Mouse (Mus musculus): ENCODE measurements around the gene Foxo1.
A peak's percentile ranks its signal among the peaks of the same experiment; 100 is the strongest.

Gene Foxo1

DNA sequence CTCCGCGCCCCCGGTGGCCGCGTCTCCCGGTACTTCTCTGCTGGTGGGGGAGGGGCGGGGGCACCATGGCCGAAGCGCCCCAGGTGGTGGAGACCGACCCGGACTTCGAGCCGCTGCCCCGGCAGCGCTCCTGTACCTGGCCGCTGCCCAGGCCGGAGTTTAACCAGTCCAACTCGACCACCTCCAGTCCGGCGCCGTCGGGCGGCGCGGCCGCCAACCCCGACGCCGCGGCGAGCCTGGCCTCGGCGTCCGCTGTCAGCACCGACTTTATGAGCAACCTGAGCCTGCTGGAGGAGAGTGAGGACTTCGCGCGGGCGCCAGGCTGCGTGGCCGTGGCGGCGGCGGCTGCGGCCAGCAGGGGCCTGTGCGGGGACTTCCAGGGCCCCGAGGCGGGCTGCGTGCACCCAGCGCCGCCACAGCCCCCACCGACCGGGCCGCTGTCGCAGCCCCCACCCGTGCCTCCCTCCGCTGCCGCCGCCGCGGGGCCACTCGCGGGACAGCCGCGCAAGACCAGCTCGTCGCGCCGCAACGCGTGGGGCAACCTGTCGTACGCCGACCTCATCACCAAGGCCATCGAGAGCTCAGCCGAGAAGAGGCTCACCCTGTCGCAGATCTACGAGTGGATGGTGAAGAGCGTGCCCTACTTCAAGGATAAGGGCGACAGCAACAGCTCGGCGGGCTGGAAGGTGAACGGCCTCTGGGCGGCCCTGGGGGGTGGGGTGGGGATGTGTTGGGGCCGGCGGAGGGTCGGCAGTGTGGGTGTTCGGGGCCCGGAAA, 789 bp downstream of the Foxo1 start:
- peak in 1 of 2 experiments; percentile 41 for DNase-seq

DNA sequence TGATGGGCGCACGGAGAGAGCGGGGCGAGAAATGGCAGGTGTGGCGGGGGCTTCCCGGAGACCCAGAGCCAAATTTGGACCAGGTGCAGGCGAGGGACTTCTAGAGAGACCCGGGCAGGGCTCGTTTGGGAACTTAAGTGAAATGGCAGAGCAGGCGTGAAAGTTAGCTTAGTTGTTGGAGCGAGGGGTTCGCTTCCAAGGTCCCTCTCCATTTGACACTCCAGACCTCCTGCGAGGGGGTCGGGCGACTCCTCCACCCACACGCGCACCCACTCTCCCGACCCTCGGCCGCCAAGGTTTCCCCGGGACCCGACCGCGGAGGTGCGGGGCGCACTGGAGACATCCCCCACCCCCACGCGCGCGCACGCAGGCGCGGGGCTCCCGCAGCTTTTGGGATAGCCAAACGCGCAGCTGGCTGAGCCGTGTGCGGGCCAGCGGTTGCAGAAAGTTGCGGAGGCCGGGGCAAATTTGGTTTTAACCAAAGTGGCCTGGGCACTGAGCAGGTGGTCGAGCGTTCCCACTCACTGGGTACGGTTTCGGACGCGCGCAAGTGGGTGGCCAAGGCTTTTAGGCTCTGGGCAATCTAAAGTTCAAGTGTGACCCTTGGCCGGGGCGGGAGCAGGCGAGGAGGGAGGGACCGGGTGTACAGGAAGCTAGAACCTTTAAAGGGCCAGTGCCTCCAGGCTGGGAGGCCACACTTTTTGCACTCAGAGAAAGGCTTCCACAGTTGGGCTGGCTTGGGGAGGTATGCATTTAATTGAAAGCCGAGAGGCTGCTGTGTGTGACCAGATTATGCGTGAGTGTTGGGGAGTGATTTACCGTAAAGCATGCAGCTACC, 1.6 kb downstream of the Foxo1 start:
- DNase-seq, result peak; percentile 77

DNA sequence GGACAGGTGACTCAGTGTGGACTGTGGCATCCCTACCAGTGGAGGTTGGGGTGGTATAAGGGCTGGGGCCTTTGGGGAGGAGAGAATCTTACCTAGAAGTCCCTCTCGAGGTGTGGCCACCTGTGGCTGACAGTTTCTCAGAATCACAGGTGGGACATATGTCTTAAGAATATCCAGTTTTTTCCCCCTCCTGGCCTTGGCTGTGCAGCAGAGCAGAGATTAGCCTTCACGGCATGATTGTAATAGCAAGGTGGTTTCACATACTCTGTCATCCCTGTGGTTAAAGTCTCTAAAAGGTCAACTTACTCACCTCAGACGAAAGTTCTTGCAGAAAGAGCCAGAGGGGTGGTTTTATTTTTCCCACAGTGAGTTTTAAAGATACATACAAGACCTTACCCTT, 2.4 kb downstream of the Foxo1 start:
- DNase-seq, result no peak

GRCm38 (mm10) chr3:52271376-52271775, 3.2 kb downstream of the Foxo1 start:
- DNase-seq, result no peak

DNA sequence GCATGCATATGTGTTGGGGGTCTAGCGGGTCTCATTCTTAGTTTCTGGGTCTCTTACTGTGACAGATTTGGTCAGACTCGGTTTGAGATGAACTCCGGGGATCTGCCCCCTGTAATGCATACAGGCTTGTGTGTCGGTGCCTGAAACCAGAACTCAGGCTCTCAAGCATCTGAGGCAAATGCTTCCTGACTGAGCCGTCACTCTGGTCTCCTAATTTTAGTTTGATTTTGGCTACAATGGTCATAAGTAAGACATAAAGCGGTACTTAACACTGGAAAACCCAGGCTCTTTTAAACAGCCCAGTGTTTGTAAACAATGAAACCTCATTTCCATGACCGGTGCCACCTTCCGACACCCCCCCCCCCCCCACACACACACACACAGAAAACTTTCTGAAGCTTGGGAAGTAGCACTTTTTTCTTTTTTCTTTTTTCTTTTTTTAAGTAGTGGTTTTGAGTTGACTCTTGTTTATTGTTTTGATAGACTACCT, 4.3 kb downstream of the Foxo1 start:
- DNase-seq, result no peak

GRCm38 (mm10) chr3:52274475-52274874, 6.3 kb downstream of the Foxo1 start:
- no peak for DNase-seq

GRCm38 (mm10) chr3:52275037-52275555, 7.0 kb downstream of the Foxo1 start:
- no peak for DNase-seq

GRCm38 (mm10) chr3:52280681-52281080, 12.5 kb downstream of the Foxo1 start:
- no peak for DNase-seq

DNA sequence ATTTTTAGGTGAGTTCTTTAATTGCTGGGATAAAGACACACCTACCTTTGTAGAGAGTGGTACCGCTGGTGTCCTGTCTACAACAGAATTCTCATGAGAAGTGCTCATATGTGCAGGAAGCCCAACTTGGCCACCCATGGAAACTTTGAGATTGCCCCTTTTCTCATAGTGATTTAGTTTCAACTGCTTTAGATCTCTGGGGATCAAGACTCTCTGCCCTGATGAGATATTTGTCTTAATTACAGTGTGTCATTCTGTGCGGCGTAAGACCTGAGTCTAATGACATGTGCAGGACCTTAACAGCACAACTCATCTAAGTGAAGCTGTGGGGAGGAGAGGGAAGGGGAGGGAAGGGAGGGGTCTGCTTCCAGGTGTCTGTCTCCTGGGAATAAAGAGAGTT, 13.7 kb downstream of the Foxo1 start:
- no peak for DNase-seq

GRCm38 (mm10) chr3:52282369-52282768, 14.2 kb downstream of the Foxo1 start:
- no peak for DNase-seq

DNA sequence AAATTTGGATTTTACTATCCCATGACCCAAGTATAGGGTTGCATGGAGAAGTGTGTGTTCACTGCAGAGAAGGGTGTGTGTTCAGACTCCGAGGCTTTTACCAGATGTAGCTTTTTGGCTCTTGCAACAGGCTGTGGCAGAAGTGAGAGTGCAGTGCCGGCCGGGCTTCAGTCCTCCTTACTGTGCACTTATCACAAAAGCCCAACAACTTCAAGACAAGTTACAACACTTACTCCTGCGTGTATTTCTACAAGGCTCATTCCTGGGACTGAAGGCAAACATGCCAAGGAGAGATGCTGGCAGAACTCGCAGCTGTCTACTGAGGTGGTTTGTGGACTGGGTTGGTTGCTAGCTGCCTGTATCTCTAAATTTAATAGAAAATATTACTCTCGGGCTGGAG, 15.4 kb downstream of the Foxo1 start:
- DNase-seq, result peak; percentile 21 to 52

- DNase-seq, result no peak
Observed at GRCm38 (mm10) chr3:52290811-52291210, 22.7 kb downstream of the Foxo1 start.

GRCm38 (mm10) chr3:52292498-52292897, 24.4 kb downstream of the Foxo1 start:
- DNase-seq, result no peak

DNA sequence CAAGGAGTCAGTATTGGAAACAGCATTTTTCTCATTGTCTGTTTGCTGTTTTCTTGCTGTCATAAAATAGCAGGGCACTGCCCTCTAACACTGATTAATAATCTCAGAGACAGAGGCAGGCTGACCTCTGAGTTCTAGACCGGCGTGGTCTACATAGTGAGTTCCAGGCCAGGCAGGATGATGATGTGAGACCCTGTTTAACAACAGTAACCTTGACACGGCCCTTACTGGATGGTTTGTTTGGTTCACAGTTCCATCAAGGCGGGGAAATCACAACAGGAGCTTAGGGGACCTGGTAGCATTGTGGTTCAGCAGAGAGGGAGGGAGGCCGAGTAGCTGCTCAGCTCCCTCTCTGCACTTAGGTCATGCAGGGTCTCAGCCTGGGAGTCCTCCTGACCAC, 25.8 kb downstream of the Foxo1 start:
- no peak for DNase-seq

DNA sequence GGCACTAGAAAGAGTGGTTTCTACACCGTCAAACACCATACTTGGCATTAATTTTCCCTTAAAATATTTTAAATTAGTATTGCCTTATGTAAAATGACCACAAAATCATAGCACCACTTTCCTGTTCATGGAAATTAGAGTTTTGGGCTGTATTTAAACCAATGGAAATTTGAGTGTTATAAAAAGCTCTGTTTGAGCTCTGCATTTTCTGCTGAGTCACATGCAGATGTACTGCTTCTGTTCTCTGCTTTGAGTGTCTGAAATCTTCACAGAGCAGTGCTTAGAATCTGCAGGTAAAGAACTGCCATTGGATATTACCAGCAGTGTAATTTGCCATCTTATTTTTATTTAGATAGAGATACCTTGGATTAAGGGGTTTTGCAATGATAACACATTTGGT, 27.6 kb downstream of the Foxo1 start:
- DNase-seq, result no peak

DNA sequence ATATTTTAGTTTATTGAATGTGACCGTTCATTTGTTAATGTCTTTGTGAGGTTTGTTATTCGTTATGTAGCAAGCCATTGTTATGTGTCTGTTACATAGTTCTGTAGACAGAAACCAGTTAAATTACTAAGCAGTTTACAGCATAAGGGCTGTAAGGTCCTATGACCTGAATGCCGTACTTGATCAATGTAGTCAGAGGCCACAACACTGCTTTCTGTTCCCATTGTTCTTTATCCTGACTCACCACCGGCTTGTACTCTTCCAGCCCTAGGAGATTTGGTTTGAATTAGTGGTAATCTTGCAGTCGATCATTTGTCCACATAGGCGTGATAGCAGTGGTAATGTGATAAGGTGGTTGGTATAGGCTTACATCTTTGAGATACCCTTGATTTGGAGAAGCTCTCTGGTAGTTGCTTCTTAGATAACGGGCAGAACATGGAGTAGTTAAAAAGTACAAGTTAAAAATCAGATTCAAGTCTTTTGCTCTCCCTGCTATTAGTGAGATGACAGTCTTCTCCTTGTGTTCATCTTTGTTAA, 28.2 kb downstream of the Foxo1 start:
- DNase-seq, result no peak

DNA sequence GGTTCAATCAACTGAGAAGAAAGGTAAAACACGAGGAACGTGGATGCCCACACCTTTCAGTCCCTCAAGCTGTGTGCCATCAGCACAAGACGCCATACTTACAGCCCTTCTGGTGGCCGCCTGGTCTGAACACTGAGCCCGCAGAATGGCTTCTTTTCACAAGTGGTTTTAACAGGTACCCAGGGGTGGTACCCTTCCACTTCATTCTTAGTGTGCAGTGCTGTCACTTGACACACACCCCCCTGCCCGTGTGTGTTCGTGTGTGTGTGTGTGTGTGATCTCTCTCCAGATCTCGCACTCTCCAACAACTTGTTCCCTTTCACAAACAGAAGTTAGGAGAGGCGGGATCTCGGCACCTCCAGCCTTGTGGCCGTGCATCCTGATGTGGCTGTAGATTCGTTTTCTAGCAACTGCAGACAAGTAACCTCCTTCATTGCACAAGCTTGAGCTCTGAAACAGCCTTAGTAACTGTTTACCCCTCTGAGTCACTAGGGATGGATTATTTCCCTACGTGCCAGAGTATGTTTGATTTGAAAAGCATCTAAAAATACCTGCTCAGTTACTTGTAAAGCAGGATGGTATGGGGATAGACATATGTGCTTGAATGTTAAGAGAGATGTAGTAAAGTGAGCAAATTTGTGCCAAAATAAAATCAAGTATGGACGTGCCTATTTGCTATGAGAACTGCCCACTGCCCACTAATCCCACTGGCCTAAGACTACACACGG, 29.3 kb downstream of the Foxo1 start:
- DNase-seq, result no peak

- no peak for DNase-seq
Observed at GRCm38 (mm10) chr3:52298683-52299082, 30.5 kb downstream of the Foxo1 start.

DNA sequence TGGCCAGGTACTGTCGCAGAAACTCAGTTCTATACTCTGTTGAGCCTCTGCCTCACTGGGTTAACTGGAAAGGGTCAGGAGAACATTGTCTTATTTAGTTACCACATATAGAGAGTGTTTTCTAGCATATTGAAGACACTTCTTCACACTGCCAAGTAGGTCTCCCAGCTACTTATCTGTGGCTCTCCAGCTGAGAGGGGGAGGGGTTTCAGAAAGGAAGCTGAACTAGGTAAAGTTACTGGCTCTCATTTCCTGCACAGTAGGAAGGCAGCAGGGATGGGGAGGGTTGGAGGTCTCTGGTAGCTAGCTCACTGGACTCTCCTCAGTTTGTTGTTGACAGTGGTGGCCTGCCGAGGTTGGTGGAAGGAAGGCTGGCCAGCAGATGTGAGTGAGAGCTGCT, 31.2 kb downstream of the Foxo1 start:
- no peak for DNase-seq

DNA sequence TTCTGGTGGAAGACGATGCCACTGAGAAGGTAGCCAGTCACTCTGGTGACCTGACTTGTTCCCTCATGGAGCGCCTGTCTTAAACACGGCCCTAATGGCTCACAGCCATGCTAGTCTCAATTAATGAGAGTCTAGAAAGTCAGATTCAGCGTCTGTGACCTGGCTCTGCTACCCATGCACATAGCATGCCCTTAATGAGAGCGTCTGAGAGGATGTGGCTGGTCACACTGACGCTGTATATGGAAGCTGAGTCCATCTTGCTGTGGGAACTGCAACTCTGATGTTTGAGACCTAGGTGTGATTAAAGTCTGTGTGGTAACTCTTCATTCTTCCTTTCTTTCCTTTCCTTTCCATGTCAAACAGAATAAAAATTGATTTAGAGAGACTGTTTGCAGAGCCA, 32.4 kb downstream of the Foxo1 start:
- no peak for DNase-seq

DNA sequence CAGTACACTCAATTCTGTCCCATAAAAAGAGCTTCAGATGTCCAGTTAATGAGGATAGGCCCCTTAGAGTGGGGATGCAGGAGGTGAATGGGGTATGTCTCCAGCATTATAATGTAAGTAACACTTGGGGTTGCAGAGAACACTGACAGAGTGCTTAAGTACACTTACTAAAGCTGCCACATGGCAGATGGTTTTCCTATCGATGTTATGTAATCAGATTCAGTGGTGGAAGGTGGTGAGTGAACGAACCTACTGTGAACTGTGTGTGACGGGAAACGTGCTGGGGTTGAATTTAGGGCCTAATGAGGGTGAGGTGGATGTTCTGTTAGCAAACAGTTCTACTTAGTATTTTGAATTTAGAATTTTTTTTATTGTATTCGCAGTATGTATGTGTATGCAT, 35.2 kb downstream of the Foxo1 start:
- DNase-seq, result no peak

- no peak for DNase-seq
Observed at GRCm38 (mm10) chr3:52308586-52309321, 40.6 kb downstream of the Foxo1 start.

Data from lung, postnatal 4 days (tissue).